Mouse (Mus musculus) kidney, embryonic 14.5 days (tissue): ENCODE measurements around the gene Prl. TPM values are rescaled to one million over a fixed set of nuclear protein-coding genes. Genes with fewer than 3 reads are reported as not detected.
"Not testable (repeated sequence)": the region's sequence is repeated elsewhere in the genome, so short reads cannot be mapped to it uniquely, and the experiment has no call there.

ENCODE experiments used
- ATAC-seq: fragments of 200-750 bp; cut with Nextera tagmentation; 2 replicates; pipeline ENCODE4 v1.8.0; 2017; ENCODE audit warnings: moderate number of reproducible peaks, mild to moderate bottlenecking, moderate TSS enrichment, moderate library complexity; ENCODE audit not compliant: low FRiP score, low TSS enrichment
- H3K27ac ChIP-seq: fragments of 300-500 bp; sonication (generic); 2 replicates; pipeline ENCODE4 v1.5.1; 2014; ENCODE audit warnings: low read depth, mild to moderate bottlenecking, low read length, moderate library complexity, mixed read lengths
- H3K27me3 ChIP-seq: fragments of 300-500 bp; sonication (generic); 2 replicates; pipeline ENCODE4 v1.6.1; 2014; ENCODE audit warnings: mild to moderate bottlenecking, low read length; ENCODE audit not compliant: control insufficient read depth, insufficient read depth
- H3K36me3 ChIP-seq: fragments of 300-500 bp; sonication (generic); 2 replicates; pipeline ENCODE4 v1.6.1; 2014; ENCODE audit warnings: low read length, mixed read lengths; ENCODE audit not compliant: control insufficient read depth, insufficient read depth
- H3K4me1 ChIP-seq: fragments of 300-500 bp; sonication (generic); 2 replicates; pipeline ENCODE4 v1.6.1; 2014; ENCODE audit warnings: low read length, mixed read lengths; ENCODE audit not compliant: control insufficient read depth, insufficient read depth
- H3K4me2 ChIP-seq: fragments of 300-500 bp; sonication (generic); replicated peaks from 2 replicates; pipeline ENCODE4 v1.6.1; 2014; ENCODE audit warnings: low read depth, mild to moderate bottlenecking, low read length
- H3K4me3 ChIP-seq: fragments of 300-500 bp; sonication (generic); 2 replicates; pipeline ENCODE4 v1.5.1; 2014; ENCODE audit warnings: mild to moderate bottlenecking, low read length
- H3K9ac ChIP-seq: fragments of 300-500 bp; sonication (generic); 2 replicates; pipeline ENCODE4 v1.6.1; 2014; ENCODE audit warnings: low read depth, mild to moderate bottlenecking, low read length, moderate library complexity
- H3K9me3 ChIP-seq: fragments of 300-500 bp; sonication (generic); 2 replicates; pipeline ENCODE4 v1.6.1; 2016; ENCODE audit warnings: low read length; ENCODE audit not compliant: control insufficient read depth
- WGBS: fragments of 180-500 bp; shearing (Covaris S2); extraction: QIAGEN DNeasy Blood & Tissue Kit; methylation state at CpG from one replicate; pipeline ENCODE4 v1.1.7; 2014; 5-methylcytosine and 5-hydroxymethylcytosine counted together
- polyA plus RNA-seq: library from polyadenylated mRNA; unstranded; fragments of >200 nt; fragmentation: Nextera tagmentation; extraction: Ambion mirVana; gene quantifications from 2 replicates; pipeline ENCODE4 v1.2.1, GENCODE M21; 2014

The Prl gene
- polyA plus RNA-seq, 1 experiment from 2014 or later, result not detected

GRCm38 (mm10) chr13:27059177-27059576 lies 1.8 kb downstream of the Prl start:
- H3K4me2 ChIP-seq, result no peak overlapping the region
- no peaks in the 10 kb centered on the region for H3K4me1 ChIP-seq
- WGBS, result 93% methylated on average over 7 of the region's 7 CpGs
- no peak for ATAC-seq
- no peaks in the 10 kb centered on the region for H3K36me3 ChIP-seq
- H3K9me3 ChIP-seq, result no peaks in the 10 kb centered on the region
- H3K9ac ChIP-seq, result no peak overlapping the region
- no peak overlapping the region for H3K4me3 ChIP-seq
- no peak overlapping the region for H3K27ac ChIP-seq
- no peaks in the 10 kb centered on the region for H3K27me3 ChIP-seq

GRCm38 (mm10) chr13:27093890-27094289 lies 36.5 kb downstream of the Prl start, which contains the start of gene Prl3d1:
TSS of gene Prl3d1 (plus strand) at chr13:27094190.
- not testable (repeated sequence) for H3K9me3 ChIP-seq, H3K9ac ChIP-seq, H3K4me2 ChIP-seq, H3K27me3 ChIP-seq, H3K27ac ChIP-seq, H3K4me1 ChIP-seq, ATAC-seq, H3K4me3 ChIP-seq, H3K36me3 ChIP-seq
- WGBS, result 95% methylated on average over 5 of the region's 5 CpGs

Other genes starting within 250 kb of the Prl start
- gene Prl3d1, start 36.6 kb downstream of the Prl start, polyA plus RNA-seq, result not detected in 2 replicates
- gene Prl3d2, start 64.1 kb downstream of the Prl start, polyA plus RNA-seq, result not detected in 2 replicates
- not detected in 2 replicates for gene Prl3d3, start 99.2 kb downstream of the Prl start, polyA plus RNA-seq
- gene Prl3c1, start 139.1 kb downstream of the Prl start, polyA plus RNA-seq, result not detected in 2 replicates
- 1.1 TPM in 2 replicates for gene Prl3b1, start 184.3 kb downstream of the Prl start, polyA plus RNA-seq
- not detected in 2 replicates for gene Prl3a1, start 201.9 kb downstream of the Prl start, polyA plus RNA-seq